18 mouse cellular contexts compared by ENCODE assay signal in genomic region chr19:44275418-44275817, GRCm38 (mm10). TPM values are rescaled to one million over a fixed set of nuclear protein-coding genes. Genes with fewer than 3 reads are reported as not detected.
DNase-seq lines count a peak whose midpoint lies in the region; ATAC-seq and TF ChIP-seq lines count a peak whose summit lies in the region.
"Had no signal": no experiment of that assay in that cellular context is flagged by ENCODE, and none has a peak within 500 bp of the region (broad histone marks: within the 10 kb centered on the region; RNA-seq: fewer than 3 reads in every experiment).

No protein-coding gene starts in this region.

- no peak for DNase-seq in forebrain, embryonic 10.5 days (ENCODE audit: extremely low spot score, low spot score)
- no peak for DNase-seq in forebrain, embryonic 14.5 days (ENCODE audit: low spot score)
- DNase-seq in midbrain, embryonic 10.5 days (ENCODE audit: low spot score): no peak
- DNase-seq in spleen, adult 18-20 months: no peak
- DNase-seq: adrenal gland, adult 2 months; adrenal gland, postnatal 10 days; adrenal gland, postnatal 25 days; cerebellum, adult 18-20 months; cerebellum, adult 8-10 months; cerebellum, adult 9-11 months; cerebellum, postnatal 25 days; forebrain, postnatal 0 days had no signal

- H3K36me3 ChIP-seq in forebrain, embryonic 10.5 days (replicated peaks): no peaks in the 10 kb centered on the region
- no peaks in the 10 kb centered on the region for H3K36me3 ChIP-seq in forebrain, embryonic 14.5 days (ENCODE audit: control insufficient read depth, insufficient read depth, low read length)
- H3K36me3 ChIP-seq in midbrain, embryonic 10.5 days: no peaks in the 10 kb centered on the region
- no peaks in the 10 kb centered on the region for H3K36me3 ChIP-seq in midbrain, embryonic 13.5 days
- no peaks in the 10 kb centered on the region for H3K36me3 ChIP-seq in myocyte (ENCODE audit: control insufficient read depth, insufficient read depth)
- H3K36me3 ChIP-seq: embryonic facial prominence, embryonic 10.5 days; embryonic facial prominence, embryonic 12.5 days; forebrain, embryonic 12.5 days; forebrain, embryonic 15.5 days had no signal

- H3K79me2 ChIP-seq in myocyte (ENCODE audit: control insufficient read depth, insufficient read depth): no peaks in the 10 kb centered on the region

- no peaks in the 10 kb centered on the region for H3K9me3 ChIP-seq in forebrain, embryonic 10.5 days
- H3K9me3 ChIP-seq in forebrain, embryonic 14.5 days (replicated peaks; ENCODE audit: control insufficient read depth, low read length): no peaks in the 10 kb centered on the region
- H3K9me3 ChIP-seq in midbrain, embryonic 10.5 days (replicated peaks): no peaks in the 10 kb centered on the region
- H3K9me3 ChIP-seq in midbrain, embryonic 13.5 days: no peaks in the 10 kb centered on the region
- H3K9me3 ChIP-seq: embryonic facial prominence, embryonic 10.5 days; embryonic facial prominence, embryonic 12.5 days; forebrain, embryonic 12.5 days; forebrain, embryonic 15.5 days had no signal

- H3K4me1 ChIP-seq in forebrain, embryonic 10.5 days: peaks cover 16% of the 10 kb centered on the region
- H3K4me1 ChIP-seq in forebrain, embryonic 14.5 days (ENCODE audit: control insufficient read depth, insufficient read depth, low read length): no peaks in the 10 kb centered on the region
- peaks cover 26% of the 10 kb centered on the region for H3K4me1 ChIP-seq in midbrain, embryonic 10.5 days
- H3K4me1 ChIP-seq in midbrain, embryonic 13.5 days (replicated peaks): peaks cover 6% of the 10 kb centered on the region
- H3K4me1 ChIP-seq: embryonic facial prominence, embryonic 12.5 days had no signal

- H3K27me3 ChIP-seq in forebrain, embryonic 10.5 days (ENCODE audit: poor library complexity, severe bottlenecking): no peaks in the 10 kb centered on the region
- no peaks in the 10 kb centered on the region for H3K27me3 ChIP-seq in forebrain, embryonic 14.5 days (replicated peaks; ENCODE audit: control insufficient read depth, insufficient read depth, low read length)
- H3K27me3 ChIP-seq in midbrain, embryonic 10.5 days (ENCODE audit: low read depth, poor library complexity, severe bottlenecking): no peaks in the 10 kb centered on the region
- no peaks in the 10 kb centered on the region for H3K27me3 ChIP-seq in midbrain, embryonic 13.5 days
- H3K27me3 ChIP-seq in myocyte (ENCODE audit: control insufficient read depth, insufficient read depth, insufficient read length): no peaks in the 10 kb centered on the region
- H3K27me3 ChIP-seq: embryonic facial prominence, embryonic 12.5 days; forebrain, embryonic 12.5 days; forebrain, embryonic 15.5 days had no signal

- peak overlapping the region; percentile 13; the same call in 1 of the 2 replicates for H3K27ac ChIP-seq in forebrain, embryonic 10.5 days
- no peak overlapping the region for H3K27ac ChIP-seq in forebrain, embryonic 14.5 days (ENCODE audit: low read depth, low read length)
- peak overlapping the region; percentile 28; the same call in 1 of the 2 replicates for H3K27ac ChIP-seq in midbrain, embryonic 10.5 days (replicated peaks)
- H3K27ac ChIP-seq in midbrain, embryonic 13.5 days: no peak overlapping the region
- H3K27ac ChIP-seq: embryonic facial prominence, embryonic 10.5 days; embryonic facial prominence, embryonic 12.5 days; forebrain, embryonic 12.5 days; forebrain, embryonic 15.5 days had no signal

- H3K4me2 ChIP-seq in forebrain, embryonic 14.5 days (ENCODE audit: low read length): no peak overlapping the region
- no peak overlapping the region for H3K4me2 ChIP-seq in midbrain, embryonic 13.5 days (replicated peaks)
- H3K4me2 ChIP-seq in myocyte (ENCODE audit: low read depth): peak overlapping the region; percentile 42
- H3K4me2 ChIP-seq: embryonic facial prominence, embryonic 12.5 days; forebrain, embryonic 12.5 days; forebrain, embryonic 15.5 days had no signal

- H3K9ac ChIP-seq in forebrain, embryonic 14.5 days (ENCODE audit: low read length): no peak overlapping the region
- H3K9ac ChIP-seq in midbrain, embryonic 13.5 days (replicated peaks): no peak overlapping the region
- H3K9ac ChIP-seq: embryonic facial prominence, embryonic 12.5 days; forebrain, embryonic 12.5 days; forebrain, embryonic 15.5 days; forebrain, postnatal 0 days had no signal

- H3ac ChIP-seq in myocyte (ENCODE audit: control insufficient read depth, insufficient read length): no peak overlapping the region

- no peak for ATAC-seq in forebrain, embryonic 14.5 days
- ATAC-seq in midbrain, embryonic 13.5 days: no peak
- ATAC-seq: forebrain, embryonic 15.5 days; forebrain, postnatal 0 days had no signal

- no peak for TF ChIP-seq POLR2A in myocyte (IDR thresholded peaks at IDR 0.05; ENCODE audit: insufficient read length, low read depth)

- 89% methylated on average over 1 of the region's 1 CpGs for WGBS in forebrain, embryonic 10.5 days
- 94% methylated on average over 1 of the region's 1 CpGs for WGBS in forebrain, embryonic 14.5 days
- 93% methylated on average over 1 of the region's 1 CpGs for WGBS in midbrain, embryonic 10.5 days
- 92% methylated on average over 1 of the region's 1 CpGs for WGBS in midbrain, embryonic 13.5 days

- no peak overlapping the region for H3K4me3 ChIP-seq in forebrain, embryonic 10.5 days
- no peak overlapping the region for H3K4me3 ChIP-seq in forebrain, embryonic 14.5 days (ENCODE audit: low read depth, low read length)
- H3K4me3 ChIP-seq in midbrain, embryonic 10.5 days: no peak overlapping the region
- no peak overlapping the region for H3K4me3 ChIP-seq in midbrain, embryonic 13.5 days (replicated peaks)
- H3K4me3 ChIP-seq in myocyte: no peak overlapping the region
- H3K4me3 ChIP-seq: embryonic facial prominence, embryonic 10.5 days; embryonic facial prominence, embryonic 12.5 days; forebrain, embryonic 12.5 days; forebrain, embryonic 15.5 days had no signal

TF ChIP-seq in myocyte, 11 proteins besides CTCF, POLR2A, EP300 and RAD21:
- TF ChIP-seq E2F4 (IDR thresholded peaks at IDR 0.05; ENCODE audit: insufficient read depth): no peak
- peak; percentile 26; the same call in 1 of the 2 replicates for TF ChIP-seq CEBPB (IDR thresholded peaks at IDR 0.05; ENCODE audit: insufficient read depth, poor library complexity, severe bottlenecking)
- peak in 2 of 3 experiments; percentile 4 to 33 for TF ChIP-seq MYOG (IDR thresholded peaks at IDR 0.05; ENCODE audit: control insufficient read depth in 1 of 3, insufficient read depth in 1 of 3, insufficient read length in 2 of 3, low read depth in 2 of 3)
- no peak for TF ChIP-seq REST (IDR thresholded peaks at IDR 0.05; ENCODE audit: insufficient read depth, insufficient read length)
- TF ChIP-seq MAX (IDR thresholded peaks at IDR 0.05; ENCODE audit: low read depth): no peak
- TF ChIP-seq SRF (IDR thresholded peaks at IDR 0.05; ENCODE audit: control insufficient read depth, insufficient read length, low read depth): no peak
- TF ChIP-seq POLR2AphosphoS2 (IDR thresholded peaks at IDR 0.05; ENCODE audit: insufficient read length, low read depth): no peak
- TF ChIP-seq MYOD1 (IDR thresholded peaks at IDR 0.05; ENCODE audit: control insufficient read depth in 1 of 3, insufficient read length in 2 of 3, low read depth in 2 of 3): peak in 2 of 3 experiments; percentile 9 to 26
- no peak for TF ChIP-seq TCF3 (IDR thresholded peaks at IDR 0.05; ENCODE audit: insufficient read length, low read depth)
- peak; percentile 39 for TF ChIP-seq TCF12 (IDR thresholded peaks at IDR 0.05; ENCODE audit: insufficient read depth, poor library complexity, severe bottlenecking)
- no peak for TF ChIP-seq USF1 (IDR thresholded peaks at IDR 0.05; ENCODE audit: low read depth)

RNA-seq across cellular contexts. Expression of gene Scd2, which starts 18.1 kb away (rescaled TPM):
- polyA plus RNA-seq in forebrain, embryonic 10.5 days (2016; fragmentation: Nextera tagmentation; extraction: Ambion mirVana): 369 and 403 TPM in 2 replicates
- 220 and 266 TPM in 2 replicates for polyA plus RNA-seq in forebrain, embryonic 14.5 days (2014; fragmentation: Nextera tagmentation; extraction: Ambion mirVana)
- polyA plus RNA-seq in midbrain, embryonic 10.5 days (2016; fragmentation: Nextera tagmentation; extraction: Ambion mirVana): 326 and 382 TPM in 2 replicates
- polyA plus RNA-seq in midbrain, embryonic 13.5 days (2015; fragmentation: Nextera tagmentation; extraction: Ambion mirVana): 254 and 259 TPM in 2 replicates
- 868 TPM for polyA plus RNA-seq in myocyte (2012; fragmentation: generic; extraction: Trizol)

RNA-seq across cellular contexts. Expression of gene Scd4, which starts 57.5 kb away (rescaled TPM):
- polyA plus RNA-seq in forebrain, embryonic 10.5 days (2016; fragmentation: Nextera tagmentation; extraction: Ambion mirVana): 0.06 TPM in 1 of 2 replicates, not detected in the other
- 0.10 and 0.42 TPM in 2 replicates for polyA plus RNA-seq in forebrain, embryonic 14.5 days (2014; fragmentation: Nextera tagmentation; extraction: Ambion mirVana)
- polyA plus RNA-seq in midbrain, embryonic 10.5 days (2016; fragmentation: Nextera tagmentation; extraction: Ambion mirVana): 0.06 TPM in 1 of 2 replicates, not detected in the other
- polyA plus RNA-seq in midbrain, embryonic 13.5 days (2015; fragmentation: Nextera tagmentation; extraction: Ambion mirVana): 0.08 TPM in 2 replicates
- 0.16 TPM for polyA plus RNA-seq in myocyte (2012; fragmentation: generic; extraction: Trizol)

Comparison
In these comparisons a context has a peak if more than half of its experiments do, and no peak if none do; other contexts are left out.
1. H3K27ac ChIP-seq: peak in forebrain, embryonic 10.5 days (single experiment) and midbrain, embryonic 10.5 days (single experiment); none in forebrain, embryonic 14.5 days (single experiment) and midbrain, embryonic 13.5 days (single experiment).